Mouse (Mus musculus) heart, embryonic 12.5 days (tissue): ENCODE results near the gene Rasgrp2. TPM values are rescaled to one million over a fixed set of nuclear protein-coding genes. Genes with fewer than 3 reads are reported as not detected.

ENCODE experiments used
- ATAC-seq: fragments of 200-750 bp; cut with Nextera tagmentation; 2 replicates; pipeline ENCODE4 v1.8.0; 2017; ENCODE audit warnings: moderate TSS enrichment, moderate library complexity; ENCODE audit not compliant: insufficient number of reproducible peaks, low FRiP score
- H3K27ac ChIP-seq: fragments of 300-500 bp; sonication (generic); 2 replicates; pipeline ENCODE4 v1.5.1; 2016; ENCODE audit warnings: mild to moderate bottlenecking, moderate library complexity; ENCODE audit not compliant: poor library complexity, severe bottlenecking
- H3K27me3 ChIP-seq: fragments of 300-500 bp; sonication (generic); replicated peaks from 2 replicates; pipeline ENCODE4 v1.6.1; 2016; ENCODE audit warnings: mild to moderate bottlenecking, moderate library complexity
- H3K36me3 ChIP-seq: fragments of 300-500 bp; sonication (generic); 2 replicates; pipeline ENCODE4 v1.6.1; 2016; ENCODE audit warnings: mild to moderate bottlenecking, moderate library complexity
- H3K4me1 ChIP-seq: fragments of 300-500 bp; sonication (generic); replicated peaks from 2 replicates; pipeline ENCODE4 v1.6.1; 2016; ENCODE audit warnings: mild to moderate bottlenecking
- H3K4me2 ChIP-seq: fragments of 300-500 bp; sonication (generic); 2 replicates; pipeline ENCODE4 v1.6.1; 2016; ENCODE audit warnings: mild to moderate bottlenecking, moderate library complexity
- H3K4me3 ChIP-seq: fragments of 300-500 bp; sonication (generic); 2 replicates; pipeline ENCODE4 v1.5.1; 2016; ENCODE audit warnings: mild to moderate bottlenecking
- H3K9ac ChIP-seq: fragments of 300-500 bp; sonication (generic); 2 replicates; pipeline ENCODE4 v1.6.1; 2016; ENCODE audit warnings: mild to moderate bottlenecking, moderate library complexity
- H3K9me3 ChIP-seq: fragments of 300-500 bp; sonication (generic); replicated peaks from 2 replicates; pipeline ENCODE4 v1.6.1; 2016; ENCODE audit warnings: mild to moderate bottlenecking, moderate library complexity
- WGBS: fragments of 180-500 bp; shearing (Covaris S2); methylation state at CpG from one replicate; pipeline ENCODE4 v1.1.7; 2016; 5-methylcytosine and 5-hydroxymethylcytosine counted together
- polyA plus RNA-seq: library from polyadenylated mRNA; unstranded; fragments of >200 nt; fragmentation: Nextera tagmentation; extraction: Ambion mirVana; gene quantifications from 2 replicates; pipeline ENCODE4 v1.2.1, GENCODE M21; 2016

Rasgrp2 gene
- polyA plus RNA-seq: 43.8 and 45.8 TPM in 2 replicates

- no peak for ATAC-seq
- peaks cover 2% of the 10 kb centered on the region; the same call in 1 of the 2 replicates for H3K27me3 ChIP-seq
- peak within 1 kb of the TSS; percentile 99 for H3K4me2 ChIP-seq
- H3K36me3 ChIP-seq: peaks cover 12% of the 10 kb centered on the region; the same call in 1 of the 2 replicates
- H3K9ac ChIP-seq: peak within 1 kb of the TSS; percentile 80
- peaks cover 44% of the 10 kb centered on the region for H3K4me1 ChIP-seq
- H3K9me3 ChIP-seq: no peaks in the 10 kb centered on the region
- WGBS: 1% methylated on average over 48 of the region's 87 CpGs
- peak within 1 kb of the TSS; percentile 61 for H3K4me3 ChIP-seq
- H3K27ac ChIP-seq: peak within 1 kb of the TSS; percentile 37
These were observed at the start of gene Rasgrp2 for GRCm38 (mm10) chr19:6399285-6400095. TSS of gene Rasgrp2 (plus strand) at chr19:6399340.

GRCm38 (mm10) chr19:6351431-6352106 is 47.6 kb upstream of the Rasgrp2 start:
- peaks cover 36% of the 10 kb centered on the region for H3K36me3 ChIP-seq
- no peaks in the 10 kb centered on the region for H3K27me3 ChIP-seq
- H3K4me2 ChIP-seq: no peak overlapping the region
- H3K9ac ChIP-seq: no peak overlapping the region
- peaks cover 34% of the 10 kb centered on the region for H3K4me1 ChIP-seq
- no peak overlapping the region for H3K27ac ChIP-seq
- no peak overlapping the region for H3K4me3 ChIP-seq
- 62% methylated on average over 14 of the region's 14 CpGs for WGBS
- ATAC-seq: no peak
- no peaks in the 10 kb centered on the region for H3K9me3 ChIP-seq

- no peak for ATAC-seq
- Histone ChIP-seq H3K27ac (no peak overlapping the region), H3K36me3 (peaks cover 30% of the 10 kb centered on the region), H3K4me2 (no peak overlapping the region), H3K9me3 (no peaks in the 10 kb centered on the region), H3K4me1 (peaks cover 34% of the 10 kb centered on the region), H3K27me3 (no peaks in the 10 kb centered on the region), H3K9ac (no peak overlapping the region), H3K4me3 (no peak overlapping the region)
- WGBS: 84% methylated on average over 2 of the region's 2 CpGs
These were observed 47.0 kb upstream of the Rasgrp2 start for GRCm38 (mm10) chr19:6352107-6352505.

GRCm38 (mm10) chr19:6354030-6354429 is 45.1 kb upstream of the Rasgrp2 start:
- Histone ChIP-seq H3K4me1 (peaks cover 27% of the 10 kb centered on the region), H3K27ac (no peak overlapping the region), H3K4me3 (no peak overlapping the region), H3K9ac (peak overlapping the region; percentile 17; the same call in 1 of the 2 replicates), H3K36me3 (peaks cover 30% of the 10 kb centered on the region), H3K27me3 (no peaks in the 10 kb centered on the region), H3K4me2 (no peak overlapping the region), H3K9me3 (no peaks in the 10 kb centered on the region)
- no peak for ATAC-seq
- 74% methylated on average over 7 of the region's 7 CpGs for WGBS

GRCm38 (mm10) chr19:6361291-6361690 is 37.8 kb upstream of the Rasgrp2 start:
- Histone ChIP-seq H3K9ac (no peak overlapping the region), H3K27me3 (no peaks in the 10 kb centered on the region), H3K27ac (no peak overlapping the region), H3K36me3 (peaks cover 17% of the 10 kb centered on the region), H3K4me1 (peaks cover 10% of the 10 kb centered on the region), H3K4me2 (no peak overlapping the region), H3K4me3 (no peak overlapping the region), H3K9me3 (no peaks in the 10 kb centered on the region)
- no peak for ATAC-seq
- 93% methylated on average over 3 of the region's 3 CpGs for WGBS

GRCm38 (mm10) chr19:6363091-6363410 is 36.1 kb upstream of the Rasgrp2 start:
- H3K27me3 ChIP-seq: no peaks in the 10 kb centered on the region
- H3K9me3 ChIP-seq: no peaks in the 10 kb centered on the region
- no peak for ATAC-seq
- WGBS: 1% methylated on average over 11 of the region's 11 CpGs
- peaks cover 21% of the 10 kb centered on the region for H3K4me1 ChIP-seq
- H3K9ac ChIP-seq: peak overlapping the region; percentile 42; the same call in 1 of the 2 replicates
- H3K4me2 ChIP-seq: peak overlapping the region; percentile 96
- peak overlapping the region; percentile 88 for H3K4me3 ChIP-seq
- peaks cover 34% of the 10 kb centered on the region for H3K36me3 ChIP-seq
- peak overlapping the region; percentile 53; the same call in 1 of the 2 replicates for H3K27ac ChIP-seq

- under 1% methylated on average over 78 of the region's 85 CpGs for WGBS
- H3K9ac ChIP-seq: peak within 1 kb of the TSS; percentile 99
- peaks cover 21% of the 10 kb centered on the region for H3K4me1 ChIP-seq
- no peaks in the 10 kb centered on the region for H3K9me3 ChIP-seq
- peaks cover 37% of the 10 kb centered on the region for H3K36me3 ChIP-seq
- peak within 1 kb of the TSS; percentile 96 for H3K27ac ChIP-seq
- peak within 1 kb of the TSS; percentile 96 for H3K4me2 ChIP-seq
- H3K4me3 ChIP-seq: peak within 1 kb of the TSS; percentile 88
- peak; percentile 96 for ATAC-seq
- no peaks in the 10 kb centered on the region for H3K27me3 ChIP-seq
These were observed 35.5 kb upstream of the Rasgrp2 start, which contains the start of gene Sf1 for GRCm38 (mm10) chr19:6363411-6364240. TSS of gene Sf1 (plus strand) at chr19:6363690.

- WGBS: under 1% methylated on average over 55 of the region's 55 CpGs
- H3K4me1 ChIP-seq: peaks cover 21% of the 10 kb centered on the region
- no peaks in the 10 kb centered on the region for H3K9me3 ChIP-seq
- peak overlapping the region; percentile 88 for H3K4me3 ChIP-seq
- peak overlapping the region; percentile 96 for H3K4me2 ChIP-seq
- H3K36me3 ChIP-seq: peaks cover 39% of the 10 kb centered on the region
- no peaks in the 10 kb centered on the region for H3K27me3 ChIP-seq
- peak overlapping the region; percentile 99 for H3K9ac ChIP-seq
- H3K27ac ChIP-seq: peak overlapping the region; percentile 96
- ATAC-seq: no peak
These were observed 34.8 kb upstream of the Rasgrp2 start for GRCm38 (mm10) chr19:6364317-6364725.

- peak overlapping the region; percentile 96; the same call in 1 of the 2 replicates for H3K27ac ChIP-seq
- 1% methylated on average over 2 of the region's 2 CpGs for WGBS
- ATAC-seq: no peak
These were observed 34.3 kb upstream of the Rasgrp2 start for GRCm38 (mm10) chr19:6364842-6365241.

GRCm38 (mm10) chr19:6370175-6370574 is 29.0 kb upstream of the Rasgrp2 start:
- no peak overlapping the region for H3K27ac ChIP-seq
- no peak overlapping the region for H3K4me2 ChIP-seq
- no peaks in the 10 kb centered on the region for H3K9me3 ChIP-seq
- H3K9ac ChIP-seq: no peak overlapping the region
- peaks cover 24% of the 10 kb centered on the region for H3K4me1 ChIP-seq
- WGBS: 90% methylated on average over 2 of the region's 2 CpGs
- H3K4me3 ChIP-seq: no peak overlapping the region
- no peak for ATAC-seq
- H3K36me3 ChIP-seq: peaks cover 89% of the 10 kb centered on the region
- H3K27me3 ChIP-seq: no peaks in the 10 kb centered on the region

More at GRCm38 (mm10) chr19:6364842-6365241, 34.3 kb upstream of the Rasgrp2 start:
- no peaks in the 10 kb centered on the region for H3K27me3 ChIP-seq
- peak overlapping the region; percentile 96 for H3K4me2 ChIP-seq
- H3K9ac ChIP-seq: peak overlapping the region; percentile 99
- H3K36me3 ChIP-seq: peaks cover 44% of the 10 kb centered on the region
- H3K4me3 ChIP-seq: peak overlapping the region; percentile 88
- H3K4me1 ChIP-seq: peaks cover 21% of the 10 kb centered on the region
- H3K9me3 ChIP-seq: no peaks in the 10 kb centered on the region
